Mouse (Mus musculus) embryonic fibroblast, embryonic 13.5 days (primary cell): Measurements from ENCODE around the gene Gm39566.

Experiments used
- CTCF ChIP-seq: IDR thresholded peaks from 2 replicates; pipeline ENCODE4 v1.5.1; 2011; ENCODE audit warnings: mild to moderate bottlenecking, control low read depth, low read length, moderate library complexity, borderline replicate concordance; ENCODE audit not compliant: insufficient read depth
- POLR2A ChIP-seq: IDR thresholded peaks from 2 replicates; pipeline ENCODE4 v1.6.1; 2011; ENCODE audit warnings: low read depth, mild to moderate bottlenecking, control low read depth, low read length, moderate library complexity

DNA sequence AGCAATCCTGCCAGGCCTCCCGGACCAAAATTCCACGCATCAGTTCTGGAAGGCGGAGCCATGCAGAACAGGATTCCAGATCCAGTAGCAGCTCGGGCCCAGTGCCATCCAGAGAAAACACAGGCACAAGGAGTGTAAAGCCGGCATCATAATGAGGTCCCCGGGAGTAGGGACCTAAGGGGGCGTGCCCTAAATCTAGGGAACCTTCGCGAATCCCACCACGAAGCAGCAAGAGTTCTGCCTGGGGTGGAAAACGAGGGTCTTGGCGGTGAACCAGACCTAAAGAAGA, 10.5 kb downstream of the Gm39566 start:
- TF ChIP-seq CTCF (no peak), POLR2A (no peak)
